Mouse (Mus musculus) spleen, postnatal 10 days (tissue): ENCODE results near the gene Cep57.
"Not testable (repeated sequence)": the region's sequence is repeated elsewhere in the genome, so short reads cannot be mapped to it uniquely, and the experiment has no call there.

Experiments
- DNase-seq, 2 experiments: peaks; one replicate each; pipeline ENCODE4 v3.0.0; 2021 to 2022; ENCODE audit warnings: low spot score in 2 of 2

Gene Cep57

DNA sequence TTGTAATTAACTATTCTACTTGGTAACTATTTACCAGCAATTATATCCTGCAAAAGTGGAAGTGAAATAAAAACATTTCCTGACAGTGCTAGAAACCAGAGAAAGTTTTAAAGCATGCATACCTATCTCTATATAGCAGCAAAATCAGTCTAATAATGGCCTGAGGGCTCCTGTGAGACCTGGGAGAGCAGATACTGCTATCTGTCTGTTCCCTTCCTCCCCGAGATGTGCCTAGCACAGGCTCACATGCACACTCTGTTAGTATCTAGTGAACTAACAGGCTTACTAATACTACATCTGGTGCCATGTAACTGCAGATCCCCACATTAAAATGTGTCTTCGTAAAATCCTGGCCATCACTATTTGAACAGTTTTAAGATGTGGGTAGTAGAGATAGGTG is 32.2 kb downstream of the Cep57 start:
- no peak for DNase-seq

GRCm38 (mm10) chr9:13794302-13794701 is 32.6 kb downstream of the Cep57 start:
- no peak for DNase-seq

GRCm38 (mm10) chr9:13790864-13791263 is 36.0 kb downstream of the Cep57 start:
- DNase-seq = not testable (repeated sequence)

- DNase-seq = no peak
Observed at GRCm38 (mm10) chr9:13781985-13782384, 44.9 kb downstream of the Cep57 start.

GRCm38 (mm10) chr9:13774732-13775131 is 52.2 kb downstream of the Cep57 start:
- no peak for DNase-seq

DNA sequence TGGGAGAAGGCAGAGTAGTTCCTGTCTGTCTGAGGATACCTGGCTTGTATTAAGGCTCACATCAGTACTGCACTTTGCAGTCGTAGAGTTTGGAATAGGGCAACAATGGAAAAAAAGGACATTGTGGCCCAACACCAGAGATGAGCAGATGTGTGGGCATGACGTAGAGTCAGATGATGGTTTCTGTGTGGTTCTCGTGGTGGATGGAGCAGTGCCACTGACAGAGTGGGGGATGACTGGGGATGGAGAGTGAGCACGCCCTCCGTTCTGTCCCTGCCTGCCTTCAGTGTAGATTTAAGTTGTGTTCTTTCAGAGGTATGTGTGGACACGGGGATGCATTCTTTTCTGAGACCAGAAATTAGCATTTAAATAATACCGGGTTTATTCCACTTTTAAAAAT is 60.3 kb downstream of the Cep57 start:
- no peak for DNase-seq

GRCm38 (mm10) chr9:13765624-13766023 is 61.3 kb downstream of the Cep57 start:
- DNase-seq = no peak

DNA sequence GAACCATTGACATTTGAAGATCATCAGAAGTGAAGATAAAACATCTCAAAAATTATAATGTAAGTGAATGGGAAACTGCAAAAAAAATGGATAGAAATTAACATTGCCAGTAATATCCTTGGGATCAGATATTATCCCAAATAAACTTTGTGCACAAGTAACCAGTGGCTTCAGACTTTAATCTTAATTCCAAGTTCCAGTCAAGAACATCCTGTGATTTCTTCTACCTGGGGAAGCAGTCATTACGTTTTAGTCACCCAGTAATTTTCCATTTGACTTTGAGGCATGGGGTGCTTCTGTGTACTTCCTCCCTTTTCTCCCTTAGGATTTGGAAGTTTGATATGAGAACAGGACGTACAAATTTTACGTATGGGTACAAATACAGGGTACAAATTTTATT is 66.5 kb downstream of the Cep57 start:
- no peak for DNase-seq
